Mouse (Mus musculus) liver, adult (tissue): ENCODE measurements at regions not wholly inside any gene's neighbourhood (a gene's known extent, or its start where the extent isn't known, plus 50 kb on each side); places are given as distances from the start of the nearest gene placed in this dataset.

ENCODE experiments used
- GATA4 ChIP-seq: IDR thresholded peaks from 2 replicates; pipeline ENCODE4 v1.6.1; 2014; ENCODE audit warnings: mild to moderate bottlenecking, low read length; ENCODE audit not compliant: insufficient replicate concordance

- no peak for TF ChIP-seq GATA4
These were observed 322.0 kb upstream of the Zeb2 start for GRCm38 (mm10) chr2:45439146-45439545.

- no peak for TF ChIP-seq GATA4
These were observed 321.5 kb upstream of the Zeb2 start for GRCm38 (mm10) chr2:45438739-45439138.

- TF ChIP-seq GATA4 = no peak
These were observed 318.2 kb upstream of the Zeb2 start for GRCm38 (mm10) chr2:45435261-45435980.

- no peak for TF ChIP-seq GATA4
These were observed 317.6 kb upstream of the Zeb2 start for GRCm38 (mm10) chr2:45434789-45435188.

GRCm38 (mm10) chr2:45434169-45434568 lies 317.0 kb upstream of the Zeb2 start:
- TF ChIP-seq GATA4 = no peak

- TF ChIP-seq GATA4 = no peak
These were observed 314.2 kb upstream of the Zeb2 start for GRCm38 (mm10) chr2:45431366-45431765.

- no peak for TF ChIP-seq GATA4
These were observed 304.6 kb upstream of the Zeb2 start for GRCm38 (mm10) chr2:45421774-45422173.

GRCm38 (mm10) chr2:45408136-45408535 lies 290.9 kb upstream of the Zeb2 start:
- no peak for TF ChIP-seq GATA4

- no peak for TF ChIP-seq GATA4
These were observed 272.8 kb upstream of the Zeb2 start for GRCm38 (mm10) chr2:45389902-45390492.

- no peak for TF ChIP-seq GATA4
These were observed 254.1 kb upstream of the Zeb2 start for GRCm38 (mm10) chr2:45371268-45371667.

- no peak for TF ChIP-seq GATA4
These were observed 253.4 kb upstream of the Zeb2 start for GRCm38 (mm10) chr2:45370615-45370968.

- no peak for TF ChIP-seq GATA4
These were observed 252.9 kb upstream of the Zeb2 start for GRCm38 (mm10) chr2:45369914-45370614.

GRCm38 (mm10) chr2:45369432-45369831 lies 252.2 kb upstream of the Zeb2 start:
- TF ChIP-seq GATA4 = no peak

- TF ChIP-seq GATA4 = no peak
These were observed 250.4 kb upstream of the Zeb2 start for GRCm38 (mm10) chr2:45367436-45368193.

GRCm38 (mm10) chr2:45357266-45357665 lies 240.1 kb upstream of the Zeb2 start:
- no peak for TF ChIP-seq GATA4

- TF ChIP-seq GATA4 = no peak
These were observed 239.5 kb upstream of the Zeb2 start for GRCm38 (mm10) chr2:45356558-45357170.

GRCm38 (mm10) chr2:45356021-45356420 lies 238.8 kb upstream of the Zeb2 start:
- TF ChIP-seq GATA4 = no peak
